9 mouse cellular contexts compared by ENCODE assay signal in genomic region chr4:46085223-46085811, GRCm38 (mm10). TPM values are rescaled to one million over a fixed set of nuclear protein-coding genes. Genes with fewer than 3 reads are reported as not detected.
DNase-seq lines count a peak whose midpoint lies in the region; ATAC-seq lines count a peak whose summit lies in the region.
"Had no signal": no experiment of that assay in that cellular context is flagged by ENCODE, and none has a peak within 500 bp of the region (broad histone marks: within the 10 kb centered on the region; RNA-seq: fewer than 3 reads in every experiment).

No protein-coding gene starts in this region.

- H3K36me3 ChIP-seq in hindbrain, embryonic 13.5 days, result no peaks in the 10 kb centered on the region
- no peaks in the 10 kb centered on the region for H3K36me3 ChIP-seq in hindbrain, embryonic 12.5 days
- no peaks in the 10 kb centered on the region for H3K36me3 ChIP-seq in neural tube, embryonic 12.5 days
- no peaks in the 10 kb centered on the region for H3K36me3 ChIP-seq in neural tube, embryonic 15.5 days
- peaks cover 70% of the 10 kb centered on the region for H3K36me3 ChIP-seq in heart, embryonic 14.5 days (ENCODE audit: control insufficient read depth, insufficient read depth, low read length)

- DNase-seq in thymus, postnatal 14 days, result no peak
- no peak for DNase-seq in layer of hippocampus, adult 9-10 months (ENCODE audit: low spot score)
- DNase-seq: thymus, postnatal 36 days had no signal

- no peak for ATAC-seq in hindbrain, embryonic 13.5 days (ENCODE audit: low FRiP score)
- no peak for ATAC-seq in hindbrain, embryonic 12.5 days (ENCODE audit: low FRiP score)
- peak; percentile 61; the same call in 1 of the 2 replicates for ATAC-seq in neural tube, embryonic 12.5 days (ENCODE audit: low FRiP score, low read depth)
- no peak for ATAC-seq in neural tube, embryonic 15.5 days (ENCODE audit: low FRiP score)
- 0 out of 2 replicates have a peak, but pooled peaks have one; percentile 25 for ATAC-seq in heart, embryonic 14.5 days (ENCODE audit: insufficient number of reproducible peaks, insufficient read depth, low FRiP score, low read depth)

- no peak overlapping the region for H3K4me3 ChIP-seq in hindbrain, embryonic 13.5 days
- no peak overlapping the region for H3K4me3 ChIP-seq in hindbrain, embryonic 12.5 days
- no peak overlapping the region for H3K4me3 ChIP-seq in neural tube, embryonic 12.5 days
- H3K4me3 ChIP-seq in neural tube, embryonic 15.5 days (replicated peaks), result no peak overlapping the region
- no peak overlapping the region for H3K4me3 ChIP-seq in heart, embryonic 14.5 days (ENCODE audit: control insufficient read depth in 1 of 2, insufficient read depth in 1 of 2, low read depth in 1 of 2, low read length in 2 of 2)
- H3K4me3 ChIP-seq: liver, embryonic 15.5 days had no signal

- H3K4me2 ChIP-seq in hindbrain, embryonic 13.5 days, result no peak overlapping the region
- no peak overlapping the region for H3K4me2 ChIP-seq in hindbrain, embryonic 12.5 days (replicated peaks)
- H3K4me2 ChIP-seq in neural tube, embryonic 12.5 days (replicated peaks), result no peak overlapping the region
- no peak overlapping the region for H3K4me2 ChIP-seq in neural tube, embryonic 15.5 days
- H3K4me2 ChIP-seq in heart, embryonic 14.5 days (ENCODE audit: low read length), result no peak overlapping the region
- H3K4me2 ChIP-seq: liver, embryonic 15.5 days had no signal

- no peaks in the 10 kb centered on the region for H3K9me3 ChIP-seq in hindbrain, embryonic 13.5 days
- H3K9me3 ChIP-seq in hindbrain, embryonic 12.5 days (replicated peaks), result no peaks in the 10 kb centered on the region
- H3K9me3 ChIP-seq in neural tube, embryonic 12.5 days, result no peaks in the 10 kb centered on the region
- H3K9me3 ChIP-seq in neural tube, embryonic 15.5 days (replicated peaks), result no peaks in the 10 kb centered on the region
- H3K9me3 ChIP-seq in heart, embryonic 14.5 days (ENCODE audit: control insufficient read depth, low read length), result no peaks in the 10 kb centered on the region
- H3K9me3 ChIP-seq: liver, embryonic 15.5 days had no signal

- 63% methylated on average over 9 of the region's 9 CpGs for WGBS in hindbrain, embryonic 13.5 days
- 69% methylated on average over 9 of the region's 9 CpGs for WGBS in hindbrain, embryonic 12.5 days
- WGBS in neural tube, embryonic 12.5 days, result 55% methylated on average over 9 of the region's 9 CpGs
- WGBS in neural tube, embryonic 15.5 days, result 36% methylated on average over 9 of the region's 9 CpGs
- 40% methylated on average over 9 of the region's 9 CpGs for WGBS in heart, embryonic 14.5 days

- no peaks in the 10 kb centered on the region for H3K27me3 ChIP-seq in hindbrain, embryonic 13.5 days
- H3K27me3 ChIP-seq in hindbrain, embryonic 12.5 days, result no peaks in the 10 kb centered on the region
- H3K27me3 ChIP-seq in neural tube, embryonic 12.5 days (replicated peaks), result no peaks in the 10 kb centered on the region
- no peaks in the 10 kb centered on the region for H3K27me3 ChIP-seq in neural tube, embryonic 15.5 days (replicated peaks)
- H3K27me3 ChIP-seq in heart, embryonic 14.5 days (ENCODE audit: control insufficient read depth, insufficient read depth, low read length), result no peaks in the 10 kb centered on the region
- H3K27me3 ChIP-seq: liver, embryonic 15.5 days had no signal

- H3K9ac ChIP-seq in hindbrain, embryonic 13.5 days, result no peak overlapping the region; the same call in 1 of the 2 replicates
- H3K9ac ChIP-seq in hindbrain, embryonic 12.5 days, result no peak overlapping the region
- no peak overlapping the region for H3K9ac ChIP-seq in neural tube, embryonic 12.5 days
- no peak overlapping the region for H3K9ac ChIP-seq in neural tube, embryonic 15.5 days (replicated peaks)
- H3K9ac ChIP-seq in heart, embryonic 14.5 days (ENCODE audit: low read length), result no peak overlapping the region
- H3K9ac ChIP-seq: liver, embryonic 15.5 days had no signal

- H3K27ac ChIP-seq in hindbrain, embryonic 13.5 days, result peak overlapping the region; percentile 30; the same call in 1 of the 2 replicates
- H3K27ac ChIP-seq in hindbrain, embryonic 12.5 days, result no peak overlapping the region
- H3K27ac ChIP-seq in neural tube, embryonic 12.5 days, result no peak overlapping the region
- no peak overlapping the region for H3K27ac ChIP-seq in neural tube, embryonic 15.5 days (replicated peaks)
- H3K27ac ChIP-seq in heart, embryonic 14.5 days (replicated peaks in 1 of 2; ENCODE audit: control insufficient read depth in 1 of 2, insufficient read depth in 1 of 2, low read depth in 2 of 2, low read length in 2 of 2), result peak overlapping the region in 1 of 2 experiments; percentile 64; a peak in 2 of 4 replicates
- H3K27ac ChIP-seq: liver, embryonic 15.5 days had no signal

- H3K4me1 ChIP-seq in hindbrain, embryonic 13.5 days (replicated peaks), result peaks cover 23% of the 10 kb centered on the region
- peaks cover 9% of the 10 kb centered on the region for H3K4me1 ChIP-seq in hindbrain, embryonic 12.5 days
- H3K4me1 ChIP-seq in neural tube, embryonic 12.5 days, result peaks cover 14% of the 10 kb centered on the region; the same call in 1 of the 2 replicates
- peaks cover 17% of the 10 kb centered on the region for H3K4me1 ChIP-seq in neural tube, embryonic 15.5 days
- peaks cover 29 to 32% of the 10 kb centered on the region in 2 experiments for H3K4me1 ChIP-seq in heart, embryonic 14.5 days (ENCODE audit: control insufficient read depth in 2 of 2, insufficient read depth in 2 of 2, low read length in 2 of 2)
- H3K4me1 ChIP-seq: liver, embryonic 15.5 days had no signal

RNA-seq across cellular contexts. Expression of gene Tmod1, which starts 46.6 kb away (rescaled TPM):
- polyA plus RNA-seq in hindbrain, embryonic 13.5 days (2015; fragmentation: Nextera tagmentation; extraction: Ambion mirVana), result 1.9 and 2.1 TPM in 2 replicates
- polyA plus RNA-seq in hindbrain, embryonic 12.5 days (2016; fragmentation: Nextera tagmentation; extraction: Ambion mirVana), result 4.8 and 5.1 TPM in 2 replicates
- polyA plus RNA-seq in neural tube, embryonic 12.5 days (2016; fragmentation: Nextera tagmentation; extraction: Ambion mirVana), result 4.5 and 5.3 TPM in 2 replicates
- polyA plus RNA-seq in neural tube, embryonic 15.5 days (2015; fragmentation: Nextera tagmentation; extraction: Ambion mirVana), result 3.5 and 3.6 TPM in 2 replicates
- polyA plus RNA-seq in heart, embryonic 14.5 days (2014; fragmentation: Nextera tagmentation; extraction: Ambion mirVana), result 220 and 230 TPM in 2 replicates

RNA-seq across cellular contexts. Expression of gene Ncbp1, which starts 53.1 kb away (rescaled TPM):
- 87.5 and 91.0 TPM in 2 replicates for polyA plus RNA-seq in hindbrain, embryonic 13.5 days (2015; fragmentation: Nextera tagmentation; extraction: Ambion mirVana)
- 102 and 105 TPM in 2 replicates for polyA plus RNA-seq in hindbrain, embryonic 12.5 days (2016; fragmentation: Nextera tagmentation; extraction: Ambion mirVana)
- polyA plus RNA-seq in neural tube, embryonic 12.5 days (2016; fragmentation: Nextera tagmentation; extraction: Ambion mirVana), result 107 TPM in 2 replicates
- 66.0 and 69.6 TPM in 2 replicates for polyA plus RNA-seq in neural tube, embryonic 15.5 days (2015; fragmentation: Nextera tagmentation; extraction: Ambion mirVana)
- 41.9 and 44.0 TPM in 2 replicates for polyA plus RNA-seq in heart, embryonic 14.5 days (2014; fragmentation: Nextera tagmentation; extraction: Ambion mirVana)

RNA-seq across cellular contexts. Expression of gene Tstd2, which starts 53.2 kb away (rescaled TPM):
- 37.7 and 42.0 TPM in 2 replicates for polyA plus RNA-seq in hindbrain, embryonic 13.5 days (2015; fragmentation: Nextera tagmentation; extraction: Ambion mirVana)
- polyA plus RNA-seq in hindbrain, embryonic 12.5 days (2016; fragmentation: Nextera tagmentation; extraction: Ambion mirVana), result 55.6 and 56.1 TPM in 2 replicates
- polyA plus RNA-seq in neural tube, embryonic 12.5 days (2016; fragmentation: Nextera tagmentation; extraction: Ambion mirVana), result 51.0 and 60.9 TPM in 2 replicates
- 27.9 and 30.8 TPM in 2 replicates for polyA plus RNA-seq in neural tube, embryonic 15.5 days (2015; fragmentation: Nextera tagmentation; extraction: Ambion mirVana)
- 24.3 and 25.0 TPM in 2 replicates for polyA plus RNA-seq in heart, embryonic 14.5 days (2014; fragmentation: Nextera tagmentation; extraction: Ambion mirVana)

Comparison
In these comparisons a context has a peak if more than half of its experiments do, and no peak if none do; other contexts are left out.
1. ATAC-seq: peak in neural tube, embryonic 12.5 days (single experiment) and heart, embryonic 14.5 days (single experiment); none in hindbrain, embryonic 13.5 days (single experiment), hindbrain, embryonic 12.5 days (single experiment) and neural tube, embryonic 15.5 days (single experiment).
2. RNA of gene Tmod1, which starts 46.6 kb away (polyA plus RNA-seq): 220 to 230 TPM in heart, embryonic 14.5 days; 4.8 to 5.1 TPM in hindbrain, embryonic 12.5 days, 4.5 to 5.3 TPM in neural tube, embryonic 12.5 days, 3.5 to 3.6 TPM in neural tube, embryonic 15.5 days and 1.9 to 2.1 TPM in hindbrain, embryonic 13.5 days; every median in the first group is over 10 times any median in the second.